Mouse (Mus musculus) thymus, postnatal 14 days (tissue): ENCODE data around the gene Sacm1l.
A peak's percentile ranks its signal among the peaks of the same experiment; 100 is the strongest.

Experiments used
- DNase-seq: peaks from one replicate; pipeline ENCODE4 v3.0.0; 2021

Sacm1l gene

GRCm38 (mm10) chr9:123529392-123530157, at the start of gene Sacm1l:
Gene Sacm1l, plus strand, starts transcription at chr9:123529759.
- DNase-seq, result peak; percentile 98

DNA sequence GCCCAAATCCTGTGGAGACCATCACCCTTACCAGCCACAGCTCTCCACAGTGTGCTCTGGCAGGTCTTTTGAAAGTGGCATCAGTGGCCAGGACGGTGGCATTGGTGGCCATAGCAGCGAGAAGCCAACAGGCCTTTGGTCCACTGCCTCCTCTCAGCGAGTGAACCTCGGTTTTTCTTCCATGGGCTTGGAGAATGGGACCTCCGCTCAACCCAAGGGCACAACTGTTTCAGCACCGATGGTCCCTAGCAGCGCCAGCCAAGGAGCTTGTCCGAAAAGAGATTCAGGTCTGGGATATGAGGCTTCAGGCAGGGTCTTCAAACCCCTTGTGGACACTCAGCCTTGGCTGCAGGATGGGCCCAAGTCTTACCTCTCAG, 49.7 kb upstream of the Sacm1l start:
- peak; percentile 10 for DNase-seq

GRCm38 (mm10) chr9:123480253-123480921, 49.2 kb upstream of the Sacm1l start:
- peak; percentile 18 for DNase-seq

GRCm38 (mm10) chr9:123481136-123481535, 48.4 kb upstream of the Sacm1l start:
- DNase-seq, result no peak

- DNase-seq, result no peak
Observed at GRCm38 (mm10) chr9:123483598-123483997, 46.0 kb upstream of the Sacm1l start.

DNA sequence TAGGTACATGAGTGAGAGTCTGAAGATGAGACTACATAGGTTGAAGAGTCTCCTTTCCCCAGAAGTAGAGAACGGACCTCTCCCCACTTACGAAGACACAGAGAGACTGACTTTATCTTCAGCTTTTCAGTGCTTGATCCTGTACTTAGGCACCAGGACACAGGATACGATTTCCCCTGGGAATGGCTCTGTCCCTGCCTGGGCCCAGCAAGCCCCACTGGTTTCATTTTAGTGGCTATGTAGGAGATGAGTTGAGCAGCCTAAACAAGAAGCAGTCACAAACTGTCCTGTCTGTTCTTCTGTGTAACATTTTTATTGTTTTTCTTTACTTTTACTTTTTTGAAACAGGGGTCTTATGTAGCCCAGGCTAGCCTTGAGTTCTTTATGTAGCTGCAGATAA, 44.7 kb upstream of the Sacm1l start:
- DNase-seq, result no peak

DNA sequence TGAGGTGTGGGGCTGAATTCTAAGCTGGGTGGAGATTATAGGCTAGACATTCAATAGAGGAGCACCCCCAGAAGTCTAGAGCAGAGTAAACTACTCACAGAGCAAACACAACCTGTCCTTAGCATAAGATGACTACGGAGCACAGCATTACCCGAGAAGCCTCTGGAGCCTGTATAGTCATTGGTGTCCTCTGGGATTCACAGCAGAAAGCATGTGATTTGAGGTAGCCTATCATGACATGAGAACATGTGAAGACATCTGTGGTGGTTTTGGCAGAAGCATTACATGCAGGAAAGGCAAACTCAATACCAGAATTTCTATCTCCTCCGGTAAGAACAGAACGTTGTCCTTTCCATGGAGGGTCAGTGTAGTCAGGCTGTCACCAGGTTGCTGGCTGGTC, 44.0 kb upstream of the Sacm1l start:
- DNase-seq, result no peak

GRCm38 (mm10) chr9:123486635-123487034, 42.9 kb upstream of the Sacm1l start:
- DNase-seq, result no peak

- no peak for DNase-seq
Observed at GRCm38 (mm10) chr9:123489073-123489472, 40.5 kb upstream of the Sacm1l start.

- DNase-seq, result no peak
Observed at GRCm38 (mm10) chr9:123489727-123490343, 39.7 kb upstream of the Sacm1l start.

GRCm38 (mm10) chr9:123490930-123491329, 38.6 kb upstream of the Sacm1l start:
- no peak for DNase-seq

GRCm38 (mm10) chr9:123491917-123492585, 37.5 kb upstream of the Sacm1l start:
- no peak for DNase-seq

DNA sequence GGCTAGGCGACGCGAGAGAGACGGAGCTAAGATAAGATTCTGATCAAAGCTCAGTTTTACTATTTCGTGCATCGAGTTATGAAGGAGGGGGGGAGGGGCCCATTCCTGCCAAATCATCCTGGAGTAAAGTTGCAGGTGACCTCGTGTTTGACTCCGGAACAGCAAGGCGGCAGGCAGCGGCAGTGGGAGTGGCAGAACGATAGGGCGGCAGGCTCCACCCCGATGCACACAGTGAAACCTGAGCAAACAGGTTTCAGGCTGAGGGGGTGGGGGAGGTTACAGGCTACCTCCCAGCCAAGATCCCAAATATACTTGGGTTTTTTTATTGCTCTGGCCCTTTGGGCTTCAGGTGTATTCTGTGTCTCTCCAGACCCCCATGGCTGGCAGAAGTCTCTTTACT, 32.9 kb upstream of the Sacm1l start:
- DNase-seq, result no peak

DNA sequence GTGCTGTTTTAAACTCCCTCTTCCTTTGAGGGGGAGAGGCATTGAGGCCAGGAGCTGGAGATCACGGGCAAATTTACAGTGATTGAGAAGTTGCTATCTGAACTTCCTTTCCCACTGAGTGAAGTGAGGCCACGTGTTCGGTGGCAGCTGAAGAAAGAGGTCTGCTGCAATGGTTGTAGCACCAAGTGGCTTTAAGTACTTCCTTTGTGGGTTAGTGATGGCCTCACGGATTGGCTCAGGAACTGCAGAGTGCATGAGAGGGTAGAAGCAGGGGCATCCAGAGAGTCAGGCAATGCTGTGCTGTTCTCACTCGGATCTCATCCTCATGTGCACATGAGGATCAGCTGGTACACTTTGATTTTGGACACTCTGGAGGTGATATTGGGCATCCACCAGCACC, 31.7 kb upstream of the Sacm1l start:
- DNase-seq, result peak; percentile 30

GRCm38 (mm10) chr9:123500480-123500879, 29.1 kb upstream of the Sacm1l start:
- no peak for DNase-seq

DNA sequence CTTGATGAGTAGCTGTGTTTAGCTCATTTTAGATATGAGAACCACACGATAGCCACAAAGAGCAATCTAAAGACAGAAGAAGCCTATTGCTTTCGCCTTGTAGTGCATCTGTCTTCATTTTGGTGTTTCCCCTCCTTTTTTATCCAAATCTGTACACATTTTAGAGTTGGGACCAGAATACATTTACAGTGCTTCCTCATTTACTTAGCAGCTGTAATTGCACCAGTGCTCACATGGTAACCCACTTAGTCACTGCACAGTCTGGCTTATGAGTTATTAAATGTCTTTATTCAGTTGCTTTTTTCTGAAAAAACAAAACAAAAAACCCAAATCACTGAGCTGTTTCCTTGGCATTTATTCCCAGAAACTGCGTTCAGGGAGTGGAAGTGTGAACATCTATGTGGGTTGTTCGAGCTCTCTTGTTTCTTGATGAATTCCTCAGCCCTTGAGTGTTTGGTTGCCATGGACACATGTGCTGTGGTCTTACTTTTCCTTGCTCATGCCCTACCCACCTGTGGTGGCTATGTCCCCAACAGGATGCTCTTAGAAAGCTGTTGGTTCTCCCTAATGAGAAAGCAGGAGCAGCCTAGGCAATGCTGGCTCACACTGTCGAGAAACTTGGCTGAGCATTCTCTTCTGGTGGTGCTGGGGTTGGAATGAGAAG, 26.3 kb upstream of the Sacm1l start:
- no peak for DNase-seq

- DNase-seq, result peak; percentile 76
Observed at GRCm38 (mm10) chr9:123504325-123504724, 25.2 kb upstream of the Sacm1l start.

DNA sequence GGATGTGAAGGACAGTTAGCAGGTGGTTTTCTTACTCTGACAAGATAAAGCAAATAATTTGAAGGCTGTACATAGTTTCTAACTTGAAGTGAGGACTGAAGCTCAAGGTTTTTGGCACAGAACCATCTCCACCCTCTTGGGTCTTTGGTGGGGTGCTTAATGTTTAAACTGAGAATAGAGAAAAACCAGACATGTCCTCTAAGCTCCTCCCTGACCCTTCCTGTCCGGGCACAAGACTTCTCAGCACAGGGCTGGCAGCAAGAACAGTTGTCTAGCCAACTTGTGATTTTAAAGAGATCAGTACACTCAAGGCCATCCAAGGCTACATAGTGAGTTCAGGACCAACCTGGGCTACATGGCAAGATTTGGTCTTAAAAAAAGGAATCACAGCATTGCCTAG, 24.0 kb upstream of the Sacm1l start:
- DNase-seq, result no peak

DNA sequence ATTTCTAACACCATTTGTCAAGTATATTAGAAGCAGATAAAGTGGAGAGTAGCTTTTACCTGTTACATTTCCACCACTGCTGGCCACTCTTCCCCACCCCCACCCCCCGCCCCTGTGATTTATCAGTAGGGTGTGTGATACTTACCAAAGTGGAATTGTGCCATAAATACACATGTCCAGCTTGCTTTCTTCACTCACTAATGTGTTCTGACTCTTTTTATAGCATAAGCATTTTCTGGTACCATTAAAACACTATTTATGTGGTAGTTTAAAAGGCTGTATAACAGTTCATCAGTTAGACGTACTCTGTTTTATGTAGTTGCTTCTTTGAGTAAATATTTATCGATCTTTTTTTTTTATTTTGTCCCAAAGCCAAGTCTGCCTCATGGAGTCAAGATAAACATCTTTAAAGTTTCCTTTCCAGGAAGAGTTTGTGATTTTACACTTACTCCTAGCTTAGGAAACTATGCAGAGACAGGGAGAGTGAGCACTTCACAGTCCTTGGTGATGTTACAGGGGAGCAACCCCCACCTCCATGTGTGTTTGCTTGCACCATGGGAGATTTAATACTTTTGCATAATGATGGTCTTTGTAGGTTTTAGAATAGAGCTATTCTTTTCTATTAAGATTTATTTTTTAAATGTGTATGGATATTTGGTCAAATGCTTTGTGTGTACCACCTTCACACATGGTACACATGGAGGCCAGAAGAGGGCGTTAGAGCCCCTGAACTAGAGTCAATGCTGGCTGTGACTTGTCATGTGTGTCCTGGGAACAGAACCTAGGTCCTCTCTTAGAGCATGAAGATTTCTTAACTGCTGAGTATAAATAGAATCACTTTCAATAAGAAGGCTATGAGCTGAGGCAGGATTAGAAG, 23.1 kb upstream of the Sacm1l start:
- no peak for DNase-seq

- no peak for DNase-seq
Observed at GRCm38 (mm10) chr9:123507380-123507779, 22.2 kb upstream of the Sacm1l start.

DNA sequence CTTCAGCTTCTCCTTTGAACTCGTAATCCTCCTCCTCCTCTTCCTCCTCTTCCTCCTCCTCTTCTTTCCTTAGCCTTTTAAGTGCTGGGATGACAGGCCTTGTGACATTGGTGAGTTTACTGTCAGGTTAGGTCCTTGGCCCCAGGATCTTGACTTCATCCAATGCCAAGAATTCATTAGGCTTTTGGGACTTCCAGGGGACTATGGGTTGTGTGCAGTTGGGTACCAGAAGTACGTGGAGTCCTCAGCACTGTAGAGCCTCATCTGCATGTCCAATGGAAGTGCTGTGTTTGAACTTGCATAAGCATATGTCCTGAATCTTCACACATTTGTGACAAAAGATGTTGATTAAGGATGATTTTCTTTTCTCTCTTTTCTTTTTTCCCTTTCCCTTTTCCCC, 20.6 kb upstream of the Sacm1l start:
- DNase-seq, result no peak
